Mouse (Mus musculus): ENCODE data around the gene Carns1. TPM values are rescaled to one million over a fixed set of nuclear protein-coding genes. Genes with fewer than 3 reads are reported as not detected.
"Not testable (repeated sequence)": the region's sequence is repeated elsewhere in the genome, so short reads cannot be mapped to it uniquely, and the experiment has no call there.

The Carns1 gene
- total RNA-seq, 2 experiments from 2014 or later: 6.3 to 7.1 TPM

DNA sequence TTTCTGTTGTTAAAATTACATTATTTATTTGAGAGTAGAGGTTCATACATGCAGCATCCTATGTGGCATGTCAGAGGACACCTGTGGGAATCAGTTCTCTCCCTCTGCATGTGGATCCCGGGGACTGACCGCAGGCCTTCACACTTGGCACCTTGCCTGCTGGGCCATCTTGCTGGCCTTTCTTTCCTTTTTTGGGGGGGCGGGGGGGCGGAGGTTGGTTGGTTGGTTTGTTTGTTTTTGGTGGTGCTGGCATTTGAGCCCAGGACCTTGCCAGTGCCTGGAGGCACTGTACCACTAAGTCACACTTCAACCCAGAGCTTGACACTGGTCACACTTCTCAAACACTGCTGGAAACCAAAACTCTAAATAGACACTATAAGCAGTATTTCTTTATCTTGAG, 40.9 kb downstream of the Carns1 start:
- no peak for DNase-seq (ENCODE audit: low spot score in 2 of 2)

DNA sequence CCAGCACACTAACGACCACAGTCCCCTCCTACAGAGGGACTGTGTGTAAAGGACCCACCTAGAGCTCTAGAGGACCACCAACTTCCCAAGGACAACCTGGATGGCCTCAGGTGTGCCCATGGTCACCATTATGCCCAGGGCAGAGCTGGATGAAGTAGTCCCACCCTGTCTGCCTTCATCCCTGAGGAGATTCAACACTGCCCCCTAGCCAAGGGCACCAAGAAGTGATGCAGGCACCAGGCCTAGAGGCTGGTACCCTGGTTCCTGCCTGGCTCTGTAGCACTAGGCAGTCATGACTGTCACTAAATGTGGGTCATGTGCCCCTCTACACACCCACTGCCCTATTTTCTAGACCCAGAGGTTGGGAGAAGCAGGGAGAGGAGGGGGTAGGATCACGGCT, 43.5 kb downstream of the Carns1 start:
- no peak for DNase-seq (ENCODE audit: low spot score in 2 of 2)

DNA sequence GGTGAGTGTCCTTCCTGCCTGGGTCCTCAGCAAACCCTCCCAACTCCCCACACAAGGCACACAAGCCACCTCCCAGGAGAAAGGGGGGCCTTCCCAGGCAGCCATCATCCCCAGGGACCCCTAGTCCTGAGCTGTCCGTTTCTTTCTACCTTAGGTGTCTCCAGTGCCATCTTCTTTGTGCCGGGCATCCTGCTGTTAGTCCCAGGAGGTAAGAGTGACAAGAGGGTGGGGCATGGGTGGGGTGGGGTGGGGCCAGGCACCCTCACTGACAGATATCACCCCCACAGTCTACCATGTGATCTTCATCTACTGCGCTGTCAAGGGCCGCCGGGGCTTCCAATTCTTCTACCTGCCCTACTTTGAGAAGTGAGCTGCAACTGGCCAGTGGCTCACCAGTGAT, 44.2 kb downstream of the Carns1 start:
- no peak for DNase-seq (ENCODE audit: low spot score in 2 of 2)

DNA sequence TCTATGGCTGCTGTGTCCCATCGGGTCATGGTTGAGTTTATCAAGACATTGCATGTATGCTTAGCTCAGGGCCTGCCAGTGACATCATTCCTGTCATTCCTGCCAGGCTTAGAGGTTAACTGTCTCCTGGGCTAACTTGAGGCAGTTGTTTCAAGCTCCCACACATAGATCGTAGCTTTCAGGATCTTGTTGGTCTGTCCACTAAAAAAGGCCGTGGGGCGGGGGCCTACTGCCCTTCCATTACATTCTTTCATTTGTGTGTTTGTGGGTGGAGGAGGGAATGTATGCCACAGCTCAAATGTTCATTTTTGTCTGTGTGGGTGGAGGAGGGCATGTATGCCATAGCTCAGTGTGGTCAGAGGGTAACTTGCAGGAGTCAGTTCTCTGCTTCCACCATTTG, 45.2 kb downstream of the Carns1 start:
- no peak for DNase-seq (ENCODE audit: low spot score in 2 of 2)

DNA sequence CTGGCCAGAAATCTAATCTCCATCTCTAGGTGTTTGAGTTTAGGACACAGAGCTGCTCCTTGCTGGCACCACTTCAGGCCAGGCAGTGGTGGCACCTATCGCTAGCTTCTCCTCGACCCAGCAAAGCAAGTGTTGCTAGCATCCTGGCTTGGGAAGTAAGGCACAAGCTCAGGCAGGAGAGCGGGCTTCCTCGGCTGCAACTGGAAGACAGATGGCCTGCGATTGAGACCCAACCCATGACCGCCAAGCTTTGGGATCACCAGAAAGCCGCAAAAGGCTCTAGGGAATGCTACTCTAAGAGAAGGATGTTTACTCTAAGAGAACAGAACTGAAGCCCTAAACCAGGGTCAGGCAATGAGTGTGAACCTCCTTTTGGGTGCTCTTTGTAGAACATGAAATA, 45.8 kb downstream of the Carns1 start:
- DNase-seq (ENCODE audit: low spot score in 2 of 2): no peak

DNA sequence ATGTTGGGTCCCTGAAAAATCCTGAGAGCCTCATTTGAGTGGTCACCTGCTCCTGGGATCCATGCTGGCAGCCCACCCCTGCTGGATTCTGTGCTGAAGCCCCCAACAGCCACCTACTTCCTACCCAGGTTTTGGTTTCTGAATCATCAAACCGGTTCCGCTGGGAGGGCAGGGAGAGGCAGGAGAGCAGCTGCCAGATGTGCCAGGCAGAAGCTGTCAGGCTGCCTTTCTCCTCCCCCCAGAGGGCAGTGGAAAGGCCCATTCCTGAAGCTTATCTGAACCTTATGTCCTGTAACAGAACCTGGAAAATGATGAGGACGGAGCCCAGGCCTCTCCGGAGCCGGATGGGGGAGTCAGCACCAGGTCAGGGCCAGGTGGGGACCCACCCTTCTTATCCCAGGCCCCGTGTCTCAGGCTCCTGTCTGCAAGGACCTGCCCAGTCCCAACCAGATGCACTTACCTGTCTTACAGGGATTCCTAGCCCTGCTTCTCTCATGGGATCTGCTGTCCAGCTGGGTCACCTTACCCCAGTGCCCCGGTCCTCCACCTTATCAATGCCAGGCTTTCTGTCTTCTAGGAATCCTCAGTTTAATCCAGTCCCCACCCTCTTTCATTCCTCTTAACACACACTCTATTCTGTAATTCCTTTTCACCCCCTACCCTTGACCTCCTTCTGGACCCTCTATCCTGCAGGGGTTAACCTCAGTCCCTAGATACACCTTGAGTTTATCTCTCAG, 48.4 kb downstream of the Carns1 start:
- no peak for DNase-seq (ENCODE audit: low spot score in 2 of 2)

DNA sequence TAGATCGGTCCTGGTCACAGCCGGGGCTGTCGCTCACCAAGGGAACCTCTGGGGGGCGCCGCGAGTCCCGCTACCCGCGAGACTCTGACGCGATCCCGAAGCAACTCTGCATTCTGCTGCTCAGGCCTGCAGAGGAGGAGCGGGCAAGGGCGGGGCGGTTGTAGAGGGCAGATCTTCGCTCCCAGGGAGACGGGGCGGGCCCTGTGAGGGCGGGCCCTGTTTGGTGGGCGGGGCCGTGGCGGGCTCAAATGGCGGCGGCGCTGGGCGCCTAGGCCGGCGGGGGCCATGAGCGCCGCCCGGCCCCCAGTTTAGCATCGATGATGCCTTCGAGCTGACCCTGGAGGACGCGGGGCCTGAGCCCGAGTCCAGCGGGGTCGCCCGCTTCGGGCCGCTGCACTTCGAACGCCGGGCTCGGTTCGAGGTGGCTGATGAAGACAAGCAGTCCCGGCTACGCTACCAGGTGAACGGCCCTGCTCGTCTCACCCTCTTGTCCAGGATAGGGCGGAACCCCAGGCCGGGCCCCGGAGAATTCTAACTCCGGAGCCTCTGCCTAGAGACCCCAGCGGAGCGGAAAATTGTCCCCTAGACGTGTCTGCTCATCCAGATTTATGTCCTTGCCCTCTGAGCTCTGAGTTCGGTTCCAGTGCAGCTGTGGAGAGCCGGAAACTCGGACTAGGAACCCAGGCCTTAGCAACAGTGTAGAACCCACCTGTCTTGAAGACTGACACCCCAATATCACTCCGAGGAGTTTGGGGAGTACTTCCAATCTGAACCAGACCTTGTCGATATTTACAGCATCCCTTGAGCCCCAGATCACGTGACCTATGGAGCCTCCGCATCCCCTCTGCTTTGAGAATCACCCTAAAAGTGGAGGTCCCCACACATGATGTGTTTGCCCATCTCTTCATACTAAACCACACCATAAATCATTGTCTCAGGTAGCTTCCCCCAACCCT, 49.3 kb downstream of the Carns1 start, which contains the start of gene Aip:
Gene Aip, minus strand, starts transcription at position 118 of the 956 bp plus-strand sequence.
- peak; percentile 98 to 99 for DNase-seq (ENCODE audit: low spot score in 2 of 2)

DNA sequence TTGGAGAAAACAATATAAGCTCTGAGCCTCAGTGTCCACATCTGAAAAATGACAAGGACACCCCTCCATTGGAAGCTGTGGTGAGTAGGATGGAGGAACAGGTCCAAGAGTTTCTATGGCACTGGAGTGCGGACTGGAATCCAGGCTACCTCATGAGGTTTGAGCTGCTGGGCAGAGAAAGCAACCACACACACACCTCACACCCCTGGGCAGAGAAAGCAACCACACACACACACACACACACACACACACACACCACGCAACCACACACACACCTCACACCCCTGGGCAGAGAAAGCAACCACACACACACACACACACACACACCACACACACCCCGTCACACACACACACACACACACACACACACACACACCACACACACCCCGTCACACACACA, 50.0 kb downstream of the Carns1 start:
- DNase-seq (ENCODE audit: low spot score in 2 of 2): not testable (repeated sequence)

DNA sequence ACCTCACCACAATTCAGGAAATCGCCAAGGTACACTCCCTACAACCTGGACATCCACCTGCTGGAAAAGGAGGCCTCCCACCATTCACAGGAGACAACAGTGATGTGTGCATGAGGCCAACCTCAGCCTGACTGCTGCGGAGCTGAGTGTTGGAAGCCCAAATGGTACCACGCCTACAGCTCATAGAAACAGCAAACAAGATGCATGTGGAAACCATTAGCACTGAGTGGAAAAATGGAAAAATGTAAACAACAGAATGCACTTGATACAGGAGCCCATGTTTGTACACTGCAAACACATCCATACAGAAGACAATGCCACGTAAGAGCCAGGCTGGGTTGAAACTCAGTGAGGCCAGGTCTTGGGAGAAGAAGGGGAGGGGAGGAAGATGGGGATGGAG, 50.8 kb downstream of the Carns1 start:
- DNase-seq (ENCODE audit: low spot score in 2 of 2): no peak

DNA sequence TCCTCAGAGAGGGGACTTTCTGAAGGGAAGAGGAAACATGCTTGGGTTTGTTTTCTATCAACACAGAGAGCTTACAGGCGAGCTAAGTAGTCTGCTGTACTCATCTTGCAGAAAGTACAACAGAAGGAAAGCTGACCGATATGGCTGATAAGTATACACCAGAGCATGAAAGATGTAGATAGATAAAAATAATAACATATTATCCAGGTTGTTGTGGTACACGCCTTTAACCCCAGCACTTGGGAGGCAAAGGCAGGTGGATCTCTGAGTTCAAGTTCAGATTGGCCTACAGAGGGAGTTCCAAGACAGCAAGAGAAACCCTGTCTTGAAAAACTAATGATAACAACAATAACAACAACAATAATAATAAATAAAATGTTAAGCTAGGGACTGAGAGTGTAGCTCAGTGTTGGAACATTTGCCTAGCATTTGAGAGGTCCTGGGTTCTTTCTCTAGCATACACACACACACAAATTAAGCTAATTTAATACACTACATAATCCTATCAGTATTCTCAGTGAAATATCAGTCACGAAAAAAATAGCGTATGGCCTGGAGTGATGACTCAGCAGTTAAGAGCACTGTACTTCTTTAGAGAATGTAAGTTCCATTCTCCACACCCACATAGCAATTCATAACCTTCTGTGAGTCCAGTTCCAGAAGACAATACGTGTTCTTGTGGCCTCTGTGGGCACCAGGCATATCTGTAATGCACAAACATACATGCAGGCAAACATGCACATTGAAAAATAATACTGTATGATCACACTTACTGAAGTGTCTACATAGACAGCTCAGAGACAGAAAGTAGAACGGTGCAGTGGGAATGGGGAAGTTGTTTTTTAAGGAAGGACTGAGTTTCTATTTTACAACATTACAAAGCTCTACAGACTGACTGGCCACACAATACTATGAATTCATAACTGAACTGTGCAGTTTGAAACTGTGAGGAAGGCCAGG, 52.6 kb downstream of the Carns1 start:
- no peak for DNase-seq (ENCODE audit: low spot score in 2 of 2)

DNA sequence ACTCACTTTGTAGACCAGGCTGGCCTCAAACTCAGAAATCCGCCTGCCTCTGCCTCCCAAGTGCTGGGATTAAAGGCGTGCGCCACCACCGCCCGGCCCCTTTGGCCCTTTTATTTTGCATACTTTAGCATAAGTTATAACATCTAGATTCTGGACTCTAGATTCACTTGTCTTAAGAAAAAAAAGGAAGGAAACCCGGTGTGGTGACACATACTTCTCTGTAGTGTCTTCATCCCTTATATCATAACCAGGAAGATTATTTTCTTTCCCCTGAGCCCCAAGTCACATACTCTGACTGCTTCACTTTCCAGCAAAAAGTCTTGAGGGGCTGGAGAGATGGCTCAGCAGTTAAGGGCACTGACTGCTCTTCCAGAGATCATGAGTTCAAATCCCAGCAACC, 53.4 kb downstream of the Carns1 start:
- not testable (repeated sequence) for DNase-seq (ENCODE audit: low spot score in 2 of 2)

DNA sequence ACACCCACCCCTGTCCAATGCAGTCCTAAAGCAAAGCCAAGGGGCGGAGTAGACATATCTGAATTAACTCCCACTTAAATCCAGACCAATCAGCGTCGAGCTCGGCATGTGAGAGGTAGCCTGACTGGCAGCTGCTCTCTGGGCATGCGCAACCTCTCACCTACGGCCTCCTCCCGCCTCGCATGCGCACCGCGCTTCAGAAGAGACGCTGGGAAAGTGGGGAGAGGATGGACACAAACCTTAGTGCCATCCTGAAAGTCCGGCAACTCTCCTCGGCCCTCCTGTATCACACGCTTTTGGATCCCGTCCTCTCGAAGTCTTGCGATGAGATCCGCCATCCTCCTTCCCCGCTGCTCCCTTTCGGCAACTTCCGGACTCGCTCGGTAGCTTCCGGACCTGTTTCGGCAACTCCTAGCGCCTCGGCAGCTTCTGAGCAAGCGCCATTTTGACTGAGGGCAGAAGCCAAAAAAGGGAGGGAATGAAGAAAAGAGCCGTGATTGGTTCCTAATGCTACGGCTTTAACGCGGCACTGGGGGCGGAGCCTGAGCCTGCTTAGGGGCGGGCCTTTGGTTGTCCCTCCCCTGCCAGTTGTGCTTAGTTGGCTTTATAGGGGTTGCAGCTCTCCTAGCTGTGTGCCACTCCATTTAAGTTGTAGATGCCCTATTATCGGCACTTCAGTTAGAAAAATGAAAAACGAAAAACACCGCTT, 54.0 kb downstream of the Carns1 start:
- DNase-seq (ENCODE audit: low spot score in 2 of 2): peak; percentile 96 to 99

DNA sequence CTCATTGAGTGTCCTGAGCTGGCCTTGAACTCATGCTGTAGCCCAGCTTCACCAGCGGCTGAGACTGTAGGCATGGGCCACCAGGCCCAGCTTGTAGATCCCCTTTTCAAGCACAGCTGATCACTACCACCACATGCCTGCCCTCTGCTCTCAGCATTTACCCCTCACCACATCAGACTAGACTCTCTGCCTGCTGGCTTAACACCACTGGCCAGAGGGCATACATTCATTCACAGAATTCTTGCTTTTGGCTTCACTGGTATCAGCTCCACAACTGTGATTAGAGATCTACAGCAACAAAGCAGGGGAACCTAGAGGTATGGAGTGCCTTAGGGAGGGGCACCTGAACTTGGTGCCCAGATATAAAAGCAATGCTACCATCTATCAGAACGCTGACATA, 54.8 kb downstream of the Carns1 start:
- no peak for DNase-seq (ENCODE audit: low spot score in 2 of 2)

DNA sequence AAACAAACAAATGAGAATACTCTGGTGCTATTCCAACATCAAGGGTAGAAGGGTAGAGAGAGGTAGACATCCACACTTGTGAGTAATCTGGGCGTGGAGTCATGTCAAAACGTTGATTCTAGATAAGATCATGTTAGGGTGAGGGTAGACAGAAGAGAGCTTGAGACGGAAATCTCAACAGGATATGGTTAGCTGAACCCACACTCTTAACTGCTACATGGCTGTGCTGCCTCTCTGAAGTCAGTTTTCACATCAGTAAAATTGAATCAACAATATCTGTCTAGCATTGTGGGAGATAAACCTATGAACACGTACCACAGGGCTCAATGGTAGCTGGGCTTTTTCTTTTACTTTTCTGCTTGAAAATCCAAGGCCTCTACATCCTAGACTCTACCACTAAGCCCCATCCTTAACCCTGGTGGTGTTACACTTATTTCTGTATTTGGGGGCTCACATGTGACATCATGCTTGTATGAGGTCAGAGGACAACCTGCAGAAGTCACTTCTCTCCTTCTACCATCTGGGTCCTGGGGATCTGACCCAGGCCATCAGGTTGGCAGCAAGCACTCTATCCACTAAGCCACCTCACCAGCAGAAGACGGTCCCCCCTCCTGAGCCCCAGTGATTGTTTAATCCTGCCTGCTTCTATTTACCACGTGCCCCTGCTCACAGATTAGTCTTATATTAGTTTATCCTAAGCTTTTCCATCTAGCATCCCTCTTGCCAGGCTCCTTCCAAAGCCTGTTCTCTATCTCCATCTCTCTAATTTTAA, 55.4 kb downstream of the Carns1 start:
- DNase-seq (ENCODE audit: low spot score in 2 of 2): no peak

DNA sequence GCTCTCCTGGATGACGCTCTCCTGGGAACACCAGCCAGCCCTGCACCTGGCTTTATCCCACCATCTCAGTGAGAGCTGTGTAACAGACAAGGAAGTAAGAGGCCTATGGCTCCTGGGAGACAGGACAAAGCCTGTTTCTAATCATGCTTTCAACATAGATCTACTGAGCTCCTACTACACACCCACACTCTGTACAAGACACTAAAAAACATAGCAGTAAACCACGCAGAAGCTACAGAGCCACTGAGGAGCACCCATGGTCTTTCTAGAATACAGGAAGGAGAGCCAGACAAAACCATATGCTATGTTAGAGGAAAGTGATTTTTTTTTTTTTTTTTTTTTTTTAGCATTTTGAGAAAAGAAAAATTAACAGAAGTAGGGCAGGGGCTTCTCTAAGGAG, 56.9 kb downstream of the Carns1 start:
- DNase-seq (ENCODE audit: low spot score in 2 of 2): no peak

DNA sequence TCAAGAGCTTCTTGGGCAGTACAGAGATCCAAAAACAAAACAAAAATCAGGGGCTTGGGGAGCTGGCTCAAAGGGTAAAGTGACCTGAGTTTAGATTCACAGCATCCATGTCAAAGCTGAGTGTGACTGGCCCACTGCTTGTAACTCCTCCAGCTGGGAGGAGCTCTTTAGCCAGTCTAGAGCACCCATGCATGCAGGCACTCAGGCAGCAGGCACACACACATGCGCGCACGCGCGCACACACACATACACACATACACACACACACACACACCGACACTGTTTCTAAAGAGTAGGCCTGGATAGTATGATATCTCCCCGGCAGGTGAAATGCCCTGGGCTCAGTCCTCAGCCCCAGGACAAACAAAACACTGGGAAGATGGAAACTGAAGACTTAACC, 58.3 kb downstream of the Carns1 start:
- DNase-seq (ENCODE audit: low spot score in 2 of 2): no peak

DNA sequence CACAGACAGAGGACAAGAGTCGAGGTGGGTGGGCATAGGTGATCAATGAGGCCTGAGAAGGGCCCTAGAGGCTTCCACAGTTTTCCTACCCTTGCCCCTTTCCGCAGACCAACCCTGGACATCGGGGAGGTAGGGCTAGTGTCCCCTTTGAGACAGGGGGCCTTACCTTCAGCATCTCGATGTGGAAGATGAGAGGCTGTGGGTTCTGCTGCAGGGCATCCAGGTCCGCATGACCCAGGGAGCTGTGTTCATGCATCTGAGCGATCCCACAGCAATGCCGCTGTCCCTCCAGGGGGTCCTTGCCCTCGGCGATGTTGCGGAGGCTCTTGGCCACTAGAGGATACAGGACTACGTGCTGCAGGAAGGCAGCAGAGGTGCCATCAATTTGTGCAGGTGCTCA, 59.5 kb downstream of the Carns1 start:
- no peak for DNase-seq (ENCODE audit: low spot score in 2 of 2)

DNA sequence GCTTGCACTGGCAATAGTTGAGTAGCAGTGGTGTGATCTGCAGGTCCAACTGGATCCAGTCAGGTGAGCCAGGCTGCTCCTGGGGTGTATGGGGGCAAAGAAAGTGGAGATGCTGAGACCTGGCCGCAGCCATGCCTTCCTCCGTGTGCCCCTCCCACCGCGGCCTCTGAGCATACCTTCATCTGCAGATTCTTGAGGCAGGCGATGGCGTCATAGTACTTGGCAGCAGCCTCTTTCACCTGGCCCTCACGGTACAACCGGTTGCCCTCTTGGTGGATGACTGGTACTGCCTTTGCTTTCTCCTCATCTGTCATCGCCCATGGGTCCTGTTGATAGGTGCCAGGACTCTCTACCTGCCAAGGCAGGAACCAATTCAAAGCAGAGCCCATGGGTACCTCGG, 60.1 kb downstream of the Carns1 start:
- no peak for DNase-seq (ENCODE audit: low spot score in 2 of 2)

DNA sequence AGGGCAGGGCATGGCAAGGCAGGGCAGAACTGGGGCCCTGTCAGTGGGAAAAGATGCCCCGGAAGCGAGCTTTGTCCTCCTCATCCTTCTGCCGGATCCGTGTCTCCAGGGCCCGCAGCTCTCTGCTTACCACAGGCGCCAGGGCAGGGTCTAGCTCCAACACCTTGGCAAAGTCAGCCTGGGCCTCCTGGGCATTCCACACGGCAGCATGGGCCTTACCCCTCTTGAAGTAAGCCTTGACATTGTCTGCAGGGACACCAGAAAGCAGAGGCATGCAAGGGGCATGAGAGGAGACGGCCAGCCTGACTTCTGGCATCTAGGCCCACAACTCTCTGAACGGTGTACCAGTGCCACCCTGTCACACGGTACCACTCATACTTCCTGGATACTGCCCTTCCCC, 60.7 kb downstream of the Carns1 start:
- DNase-seq (ENCODE audit: low spot score in 2 of 2): no peak

Measured in layer of hippocampus, adult 18-20 months (tissue).